Mouse (Mus musculus): Measurements from ENCODE around the gene Wdr83. TPM values are rescaled to one million over a fixed set of nuclear protein-coding genes. Genes with fewer than 3 reads are reported as not detected.

Wdr83 gene
- total RNA-seq, 1 experiment from 2014 or later = 17.6 TPM

- no peak for ATAC-seq (ENCODE audit: extremely low read depth, insufficient number of reproducible peaks, low FRiP score, poor library complexity, severe bottlenecking)
Measured at GRCm38 (mm10) chr8:85080532-85081215, 432 bp downstream of the Wdr83 start, which contains the start of gene Wdr83os. Wdr83os (plus strand) TSS chr8:85080740.

- no peak for ATAC-seq (ENCODE audit: extremely low read depth, insufficient number of reproducible peaks, low FRiP score, poor library complexity, severe bottlenecking)
Measured at GRCm38 (mm10) chr8:85080214-85080531, 933 bp downstream of the Wdr83 start.

GRCm38 (mm10) chr8:85076993-85077392, 4.1 kb downstream of the Wdr83 start:
- peak; percentile 77 for ATAC-seq (ENCODE audit: extremely low read depth, insufficient number of reproducible peaks, low FRiP score, poor library complexity, severe bottlenecking)

GRCm38 (mm10) chr8:85076001-85076400, 5.1 kb downstream of the Wdr83 start:
- ATAC-seq (ENCODE audit: extremely low read depth, insufficient number of reproducible peaks, low FRiP score, poor library complexity, severe bottlenecking) = no peak

GRCm38 (mm10) chr8:85074617-85075016, 6.5 kb downstream of the Wdr83 start:
- ATAC-seq (ENCODE audit: extremely low read depth, insufficient number of reproducible peaks, low FRiP score, poor library complexity, severe bottlenecking) = no peak

GRCm38 (mm10) chr8:85074167-85074566, 6.9 kb downstream of the Wdr83 start:
- ATAC-seq (ENCODE audit: extremely low read depth, insufficient number of reproducible peaks, low FRiP score, poor library complexity, severe bottlenecking) = no peak

- ATAC-seq (ENCODE audit: extremely low read depth, insufficient number of reproducible peaks, low FRiP score, poor library complexity, severe bottlenecking) = no peak
Measured at GRCm38 (mm10) chr8:85073041-85073612, 8.0 kb downstream of the Wdr83 start.

- ATAC-seq (ENCODE audit: extremely low read depth, insufficient number of reproducible peaks, low FRiP score, poor library complexity, severe bottlenecking) = no peak
Measured at GRCm38 (mm10) chr8:85072364-85072929, 8.7 kb downstream of the Wdr83 start.

- peak; percentile 83 for ATAC-seq (ENCODE audit: extremely low read depth, insufficient number of reproducible peaks, low FRiP score, poor library complexity, severe bottlenecking)
Measured at GRCm38 (mm10) chr8:85071514-85072281, 9.4 kb downstream of the Wdr83 start, which contains the start of gene Dhps. Dhps (plus strand) TSS chr8:85071757.

GRCm38 (mm10) chr8:85071041-85071440, 10.1 kb downstream of the Wdr83 start:
- ATAC-seq (ENCODE audit: extremely low read depth, insufficient number of reproducible peaks, low FRiP score, poor library complexity, severe bottlenecking) = no peak

- no peak for ATAC-seq (ENCODE audit: extremely low read depth, insufficient number of reproducible peaks, low FRiP score, poor library complexity, severe bottlenecking)
Measured at GRCm38 (mm10) chr8:85067982-85068381, 13.1 kb downstream of the Wdr83 start, which contains the start of gene Gm5741. Gm5741 (minus strand) TSS chr8:85067982.

GRCm38 (mm10) chr8:85067155-85067554, 14.0 kb downstream of the Wdr83 start:
- no peak for ATAC-seq (ENCODE audit: extremely low read depth, insufficient number of reproducible peaks, low FRiP score, poor library complexity, severe bottlenecking)

GRCm38 (mm10) chr8:85065213-85065612, 15.9 kb downstream of the Wdr83 start:
- no peak for ATAC-seq (ENCODE audit: extremely low read depth, insufficient number of reproducible peaks, low FRiP score, poor library complexity, severe bottlenecking)

- no peak for ATAC-seq (ENCODE audit: extremely low read depth, insufficient number of reproducible peaks, low FRiP score, poor library complexity, severe bottlenecking)
Measured at GRCm38 (mm10) chr8:85062603-85063002, 18.5 kb downstream of the Wdr83 start.

GRCm38 (mm10) chr8:85059879-85060616, 21.1 kb downstream of the Wdr83 start, which contains the start of gene Fbxw9:
Fbxw9 (plus strand) TSS chr8:85060055.
- ATAC-seq (ENCODE audit: extremely low read depth, insufficient number of reproducible peaks, low FRiP score, poor library complexity, severe bottlenecking) = peak; percentile 86

- ATAC-seq (ENCODE audit: extremely low read depth, insufficient number of reproducible peaks, low FRiP score, poor library complexity, severe bottlenecking) = no peak
Measured at GRCm38 (mm10) chr8:85057367-85057766, 23.7 kb downstream of the Wdr83 start.

GRCm38 (mm10) chr8:85043619-85044018, 37.5 kb downstream of the Wdr83 start:
- ATAC-seq (ENCODE audit: extremely low read depth, insufficient number of reproducible peaks, low FRiP score, poor library complexity, severe bottlenecking) = no peak

- no peak for ATAC-seq (ENCODE audit: extremely low read depth, insufficient number of reproducible peaks, low FRiP score, poor library complexity, severe bottlenecking)
Measured at GRCm38 (mm10) chr8:85037681-85038531, 43.2 kb downstream of the Wdr83 start.

Data from neutrophil, adult 5-6 weeks (primary cell).